Mouse (Mus musculus) stomach, postnatal 0 days (tissue): ENCODE data around the gene Chga.

Source experiments
- CTCF ChIP-seq: IDR thresholded peaks from 2 replicates; pipeline ENCODE4 v1.5.1; 2016; ENCODE audit warnings: antibody characterized with exemption, low read depth, mild to moderate bottlenecking, moderate library complexity
- EP300 ChIP-seq: optimal IDR thresholded peaks from 2 replicates; pipeline ENCODE3; 2016; ENCODE audit warnings: antibody characterized with exemption

- TF ChIP-seq CTCF (no peak), EP300 (no peak)
These were observed 56.2 kb downstream of the Chga start for GRCm38 (mm10) chr12:102610927-102611326.
